Mouse (Mus musculus): Measurements from ENCODE around the gene Tmem81.

- TF ChIP-seq CTCF (IDR thresholded peaks at IDR 0.05; ENCODE audit: low read depth, low read length) (no peak), POLR2A (IDR thresholded peaks at IDR 0.05; ENCODE audit: extremely low read depth, insufficient read depth, low read length) (no peak)
These were observed 31.5 kb upstream of the Tmem81 start for GRCm38 (mm10) chr1:132474496-132474895.

Data from liver, adult 2 months (tissue).